Mouse (Mus musculus): ENCODE results near the gene Mgst3.
"Not testable (repeated sequence)": the region's sequence is repeated elsewhere in the genome, so short reads cannot be mapped to it uniquely, and the experiment has no call there.

The Mgst3 gene

DNA sequence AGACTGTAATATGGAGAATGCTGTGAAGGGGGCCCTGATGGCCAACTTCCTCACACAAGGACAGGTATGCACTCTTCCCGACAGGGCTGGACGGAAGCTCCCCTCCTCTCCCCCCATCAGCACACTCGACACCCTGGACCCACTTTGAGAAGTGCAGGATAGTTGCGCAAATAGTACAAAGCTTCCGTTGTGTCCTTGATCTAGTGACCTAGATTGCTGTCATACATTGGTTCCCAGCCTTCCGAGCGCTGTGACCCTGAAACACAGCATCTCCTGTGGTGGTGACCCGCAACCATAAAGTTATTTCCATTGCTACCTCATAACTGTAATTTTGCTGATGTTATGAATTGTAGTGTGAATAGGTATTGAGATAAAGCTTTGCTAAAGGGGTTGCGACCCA is 36.3 kb downstream of the Mgst3 start:
- DNase-seq: no peak

DNA sequence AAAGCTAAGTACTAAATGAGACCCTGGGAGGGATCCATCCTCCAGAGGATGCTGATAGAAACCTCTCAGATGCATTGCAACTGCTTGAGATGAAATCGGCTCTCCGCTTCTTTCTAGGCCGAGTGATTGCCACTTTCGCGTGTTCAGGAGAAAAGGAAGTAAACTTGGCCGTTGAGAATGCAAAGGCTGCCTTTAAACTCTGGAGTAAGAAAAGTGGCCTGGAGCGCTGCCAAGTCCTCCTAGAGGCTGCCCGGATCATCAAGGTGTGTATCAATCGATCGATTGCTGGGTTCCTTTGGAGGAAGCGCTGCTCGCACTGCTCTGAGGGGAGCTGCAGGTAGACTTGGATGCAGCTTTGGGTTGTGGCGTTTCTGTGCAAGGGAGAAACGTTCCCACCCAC is 41.2 kb downstream of the Mgst3 start:
- DNase-seq: no peak

DNA sequence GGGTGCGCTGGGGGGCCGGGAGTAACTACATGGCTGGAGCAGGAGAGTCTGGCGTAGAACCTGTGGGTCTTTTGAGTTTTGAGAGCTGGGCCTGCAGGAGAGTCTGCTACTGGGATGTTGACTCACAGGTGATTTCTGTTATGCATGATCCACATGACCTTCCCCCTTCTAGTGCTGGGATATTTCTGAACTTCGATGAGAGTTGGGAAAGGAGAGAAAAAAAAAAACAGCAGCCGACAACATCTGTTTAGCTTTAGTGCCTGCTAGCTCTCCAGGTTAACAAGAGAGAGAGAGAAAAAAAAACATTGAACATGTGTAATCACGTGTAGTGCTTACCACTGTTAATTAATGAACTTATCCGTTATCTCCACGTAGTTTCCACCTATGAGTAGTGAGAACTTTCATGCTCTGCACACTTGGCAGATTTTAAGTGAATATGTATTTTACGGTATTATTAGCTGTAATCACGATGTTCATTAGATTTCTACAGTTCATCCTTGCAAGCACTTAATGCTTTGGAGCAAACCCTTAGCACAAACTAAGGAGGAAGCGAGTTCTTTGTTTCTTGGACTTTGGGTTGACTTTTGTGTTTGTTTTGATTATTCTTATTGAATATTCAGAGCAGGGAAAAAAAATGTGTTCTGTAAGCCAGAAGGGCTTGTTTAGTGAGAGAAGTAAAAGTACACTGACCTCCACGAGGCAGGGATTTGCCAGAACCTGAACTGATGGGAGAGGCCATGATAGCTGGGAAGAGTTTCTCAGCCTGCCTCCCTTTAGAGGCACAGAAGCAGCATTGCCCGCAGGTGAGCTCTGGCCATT is 42.8 kb downstream of the Mgst3 start:
- no peak for DNase-seq

DNA sequence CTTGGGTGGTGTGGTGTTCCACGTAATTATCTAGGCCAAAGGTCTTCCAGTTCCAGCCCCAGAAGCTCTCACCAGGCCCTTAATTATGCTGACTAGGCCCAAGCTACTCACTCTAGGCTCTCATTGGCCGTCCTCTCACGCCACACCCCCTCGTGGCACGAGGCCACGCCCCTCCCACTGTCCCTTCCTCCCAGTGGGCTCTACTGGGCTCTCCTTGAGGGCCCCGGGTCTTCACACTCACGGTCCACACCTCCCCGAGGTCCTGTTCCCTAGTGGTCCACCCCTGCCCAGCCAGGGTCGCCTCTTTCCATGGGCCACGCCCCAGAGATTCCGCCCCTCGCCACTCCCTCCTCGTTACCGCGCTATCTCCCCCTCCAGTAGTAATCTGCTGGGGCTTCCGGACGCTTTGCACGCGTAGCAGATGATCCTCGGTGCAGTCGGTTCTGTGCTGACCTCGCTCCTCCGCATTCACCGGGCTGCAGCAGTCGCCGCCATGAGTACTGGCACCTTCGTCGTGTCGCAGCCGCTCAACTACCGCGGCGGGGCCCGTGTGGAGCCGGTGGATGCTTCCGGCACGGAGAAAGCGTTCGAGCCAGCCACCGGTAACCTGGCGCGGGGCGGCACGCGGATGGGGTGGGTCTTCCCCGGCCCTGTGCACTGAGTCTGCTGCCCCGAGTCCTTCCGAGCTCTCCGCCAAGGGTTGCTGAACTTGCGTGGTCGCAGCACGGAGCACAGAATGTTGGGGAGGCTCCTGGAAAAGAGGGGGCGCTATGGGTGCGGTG is 43.6 kb downstream of the Mgst3 start, which contains the start of gene Aldh9a1:
Gene Aldh9a1 (plus strand): TSS at position 177 of the 782 bp plus-strand sequence.
- DNase-seq: peak; percentile 90

DNA sequence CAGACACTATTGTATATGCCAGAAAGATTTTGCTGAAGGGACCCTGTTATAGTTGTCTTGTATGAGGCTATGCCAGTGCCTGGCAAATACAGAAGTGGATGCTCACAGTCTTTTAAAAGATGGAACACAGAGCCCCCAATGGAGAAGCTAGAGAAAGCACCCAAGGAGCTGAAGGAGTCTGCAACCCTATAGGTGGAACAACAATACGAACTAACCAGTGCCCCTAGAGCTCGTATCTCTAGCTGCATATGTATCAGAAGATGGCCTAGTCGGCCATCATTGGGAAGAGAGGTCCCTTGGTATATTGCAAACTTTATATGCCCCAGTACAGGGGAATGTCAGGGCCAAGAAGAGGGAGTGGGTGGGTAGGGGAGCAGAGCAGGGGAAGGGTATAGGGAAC is 44.4 kb downstream of the Mgst3 start:
- DNase-seq: not testable (repeated sequence)

DNA sequence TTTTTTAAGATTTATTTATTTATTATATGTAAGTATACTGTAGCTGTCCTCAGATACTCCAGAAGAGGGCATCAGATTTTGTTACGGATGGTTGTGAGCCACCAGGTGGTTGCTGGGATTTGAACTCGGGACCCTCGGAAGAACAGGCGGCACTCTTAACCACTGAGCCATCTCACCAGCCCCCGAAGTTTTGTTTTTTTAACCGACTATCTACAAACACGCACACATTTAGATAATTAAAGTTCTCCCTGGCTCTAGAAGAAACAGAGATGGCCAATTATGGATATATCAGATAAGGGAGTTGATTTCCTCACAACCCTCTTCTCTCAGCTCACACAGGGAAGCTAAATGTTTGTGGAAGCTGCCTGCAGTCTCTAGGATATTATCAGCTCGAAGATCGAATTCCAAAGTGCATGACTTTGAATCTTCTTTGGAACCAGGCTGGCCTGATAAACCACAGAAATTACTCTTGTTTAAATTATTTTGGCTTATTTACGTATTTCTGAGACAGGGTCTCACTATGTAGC is 47.6 kb downstream of the Mgst3 start:
- not testable (repeated sequence) for DNase-seq

DNA sequence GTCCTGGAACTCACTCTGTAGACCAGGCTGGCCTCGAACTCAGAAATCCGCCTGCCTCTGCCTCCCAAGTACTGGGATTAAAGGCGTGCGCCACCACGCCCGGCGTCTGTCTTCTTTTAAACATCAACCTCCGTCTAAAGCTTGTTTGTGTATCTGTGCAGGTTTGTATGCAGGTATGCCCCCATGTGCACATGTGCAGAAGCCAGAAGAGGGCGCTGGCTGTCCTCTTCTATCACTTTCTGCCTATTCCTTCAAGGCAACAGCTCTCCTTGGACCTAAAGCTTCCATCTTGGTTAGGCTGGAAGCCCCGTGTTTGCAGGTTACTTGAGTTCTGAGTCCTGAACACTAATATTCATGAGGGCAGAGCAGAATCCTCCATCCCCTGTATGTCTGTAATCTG is 50.8 kb downstream of the Mgst3 start:
- DNase-seq: no peak

DNA sequence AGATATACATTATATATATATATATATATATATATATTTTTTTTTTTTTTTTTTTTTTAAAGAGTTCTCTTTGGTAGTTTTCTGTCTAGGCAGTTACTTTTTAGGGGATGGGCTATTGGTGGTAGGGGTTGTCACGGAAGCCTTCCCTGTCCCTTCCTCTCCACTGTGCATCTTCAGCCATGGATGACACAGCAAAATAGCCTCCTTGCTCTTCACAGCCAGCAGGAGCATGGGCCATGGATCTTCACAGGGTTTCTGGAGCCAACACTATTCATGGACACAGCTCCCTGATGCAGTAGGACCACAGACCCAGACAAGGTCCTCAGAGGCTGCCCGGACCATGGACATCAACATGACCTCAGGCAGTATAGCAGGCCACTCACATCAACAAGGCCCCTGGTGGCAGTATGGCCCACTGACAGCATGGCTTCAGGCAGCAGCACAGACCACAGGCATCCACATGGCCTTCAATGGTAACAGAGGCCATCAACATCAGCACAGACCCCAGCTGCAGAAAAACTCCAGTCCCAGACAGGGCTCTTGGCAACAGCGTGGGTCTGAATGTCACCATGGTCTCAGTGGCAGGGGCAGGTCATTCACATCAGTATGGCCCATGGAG is 52.6 kb downstream of the Mgst3 start:
- DNase-seq: no peak

DNA sequence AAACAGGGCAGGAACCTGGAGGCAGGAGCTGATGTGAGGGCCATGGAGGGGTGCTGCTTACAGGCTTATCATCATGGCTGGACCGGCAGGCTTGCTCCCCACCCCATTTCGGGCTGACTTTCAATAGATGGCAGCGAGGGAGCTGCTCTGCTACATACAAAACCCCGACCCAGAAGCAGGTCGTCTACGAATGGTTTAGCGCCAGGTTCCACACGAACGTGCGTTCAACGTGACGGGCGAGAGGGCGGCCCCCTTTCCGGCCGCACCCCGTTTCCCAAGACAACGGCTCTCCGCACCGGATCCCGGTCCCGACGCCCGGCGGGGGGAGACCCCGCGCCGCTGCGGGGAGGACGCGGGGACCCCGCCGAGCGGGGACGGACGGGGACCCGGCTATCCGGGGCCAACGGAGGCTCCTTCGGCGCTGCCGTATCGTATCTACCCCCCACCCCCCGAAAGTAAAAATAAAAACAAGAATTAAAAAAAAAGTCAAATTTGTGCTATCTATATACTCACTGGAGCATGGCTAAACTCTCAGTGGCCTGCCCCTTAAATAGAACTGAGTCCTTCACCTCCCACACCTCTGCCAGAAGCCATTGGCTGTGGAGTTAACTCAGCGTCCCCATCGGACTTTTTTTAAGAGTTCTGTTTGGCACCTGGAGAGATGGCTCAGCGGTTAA is 53.4 kb downstream of the Mgst3 start:
- no peak for DNase-seq

DNA sequence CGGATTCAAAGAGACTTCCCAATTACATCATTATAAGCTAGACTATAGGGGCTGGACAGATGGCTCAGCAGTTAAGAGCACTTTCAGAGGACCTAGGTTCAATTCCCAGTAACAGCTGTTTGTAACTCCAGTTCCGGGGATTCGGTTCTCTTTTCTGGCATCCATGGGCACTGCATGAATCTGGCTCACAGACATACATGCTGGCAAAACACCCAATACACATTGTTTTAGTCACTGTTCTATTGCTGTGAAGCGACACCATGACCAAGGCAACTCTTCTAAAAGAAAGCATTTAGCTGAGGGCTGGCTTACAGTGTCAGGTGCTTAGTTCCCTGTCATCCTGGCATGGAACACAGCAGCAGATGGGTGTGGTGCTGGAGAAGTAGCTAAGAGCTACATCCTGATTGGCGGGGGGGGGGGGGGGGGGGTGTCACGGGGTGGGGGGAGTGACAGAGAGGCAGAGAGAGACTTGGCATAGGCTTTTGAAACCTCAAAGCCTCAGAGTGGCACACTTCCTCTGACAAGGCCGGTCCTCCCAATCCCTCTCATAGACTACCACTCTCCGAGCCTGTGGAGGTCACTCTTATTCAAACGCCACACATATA is 54.4 kb downstream of the Mgst3 start:
- DNase-seq: no peak

DNA sequence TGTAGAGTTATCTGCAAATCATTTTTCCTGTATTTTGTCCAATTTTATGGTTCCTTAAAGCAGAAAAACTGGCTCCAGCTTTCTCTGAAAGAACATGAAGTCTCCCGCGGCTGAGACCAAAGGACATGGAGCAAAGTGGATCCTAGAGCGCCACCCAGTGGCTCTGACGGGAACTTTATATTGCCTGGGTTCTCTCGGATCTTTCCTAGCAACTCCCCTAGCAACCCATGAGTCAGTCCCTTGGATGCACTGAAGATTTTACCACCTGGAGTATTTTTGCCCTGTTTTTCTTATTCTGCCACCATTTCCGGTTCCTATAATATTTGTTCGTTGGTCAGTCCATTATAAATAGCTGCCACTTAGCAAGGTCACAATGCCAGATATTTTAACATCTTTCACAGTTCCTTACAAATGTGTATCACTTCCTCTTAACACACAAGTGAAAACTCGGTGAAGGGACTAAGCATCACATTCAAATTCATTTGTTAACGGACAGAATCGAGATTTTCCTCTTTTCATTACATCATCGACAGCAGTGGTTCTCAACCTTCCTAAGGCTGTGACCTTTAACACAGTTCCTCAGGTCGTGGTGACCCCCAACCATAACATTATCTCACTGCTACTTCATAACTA is 56.1 kb downstream of the Mgst3 start:
- peak; percentile 92 for DNase-seq

DNA sequence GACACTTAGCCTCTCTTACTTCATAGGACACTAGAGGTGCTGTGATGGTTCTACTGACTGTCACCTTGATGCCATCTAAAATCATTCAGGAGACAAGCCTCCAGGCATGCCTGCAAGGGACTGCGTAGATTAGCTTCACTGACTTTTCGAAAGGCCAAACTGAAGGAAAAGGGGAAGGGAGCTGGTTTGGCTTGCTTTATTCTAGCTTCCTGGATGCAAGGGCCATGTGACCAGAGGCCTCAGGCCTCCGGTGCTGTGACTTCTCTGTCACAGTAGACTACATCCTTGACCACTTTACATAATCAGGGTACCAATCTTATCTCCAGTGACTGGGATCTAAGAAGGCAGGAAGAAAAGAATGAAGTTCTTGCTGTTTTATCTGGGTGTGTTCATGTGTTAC is 57.2 kb downstream of the Mgst3 start:
- DNase-seq: no peak

DNA sequence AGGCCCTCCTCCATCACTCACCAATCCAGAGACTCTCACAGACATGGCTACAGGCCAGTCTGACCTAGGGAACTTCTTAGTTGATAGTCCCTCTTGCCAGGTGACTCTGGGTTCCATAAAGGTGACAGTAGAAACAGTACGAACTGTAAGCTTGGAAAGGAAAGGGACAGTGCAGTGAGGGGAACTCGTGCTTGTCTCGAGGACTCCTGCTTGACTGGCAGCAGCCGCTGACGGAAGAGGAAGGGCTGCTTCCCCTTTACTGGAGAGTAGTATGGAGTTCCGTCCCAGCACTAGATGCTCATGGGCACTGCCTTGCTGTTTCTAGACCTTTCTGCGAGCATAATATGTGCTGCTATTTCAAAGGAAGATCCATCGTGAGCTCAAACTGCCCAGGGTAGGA is 62.5 kb downstream of the Mgst3 start:
- DNase-seq: no peak

DNA sequence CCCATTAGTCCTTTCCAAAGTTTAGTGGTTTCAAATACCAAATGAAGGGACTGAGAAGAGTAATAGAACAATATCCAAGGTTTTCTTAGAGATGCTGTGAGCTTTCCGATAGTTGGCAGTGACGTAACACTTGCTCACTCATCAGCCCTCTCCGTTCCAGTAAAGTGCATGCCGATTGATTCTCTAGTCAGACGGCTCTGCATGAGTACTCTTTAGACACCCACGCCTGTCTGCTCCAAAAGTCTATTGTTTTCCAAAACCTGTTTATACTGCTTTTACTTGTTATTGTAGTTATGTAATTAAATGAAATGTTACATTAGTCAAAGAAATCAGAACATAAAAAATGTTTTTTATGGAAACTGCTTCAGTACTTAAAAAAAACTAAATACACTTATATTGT is 64.9 kb downstream of the Mgst3 start:
- DNase-seq: no peak
